Mouse (Mus musculus): ENCODE measurements around the gene 9930022D16Rik.

9930022D16Rik gene

DNA sequence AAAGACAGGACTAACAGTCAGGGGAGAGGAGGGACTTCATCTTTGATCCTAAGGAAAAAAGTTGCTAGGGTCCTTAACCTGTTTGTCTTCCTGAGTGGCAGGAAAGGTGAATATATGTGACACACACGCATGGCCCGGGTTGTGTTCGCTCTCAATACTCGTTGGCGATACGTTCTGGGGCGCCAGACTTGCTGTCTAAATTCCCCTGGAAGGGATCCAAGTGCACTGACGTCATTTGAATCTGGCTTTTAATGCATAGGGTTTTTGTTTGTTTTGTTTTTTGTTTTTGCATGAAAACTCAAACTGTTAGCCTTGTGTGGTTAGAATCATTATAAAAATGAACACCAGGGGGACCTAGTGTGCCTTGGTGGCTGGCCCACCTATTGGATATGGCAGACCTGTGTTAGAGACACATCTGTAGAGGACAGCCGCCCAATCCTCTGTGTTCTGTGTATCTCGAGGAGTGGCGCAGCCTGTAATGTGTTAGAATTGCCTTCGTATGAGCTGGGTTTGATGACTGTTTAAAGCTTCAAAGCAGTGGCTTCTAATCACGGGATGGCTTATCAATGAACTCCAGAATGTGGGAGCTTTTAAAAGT lies 31.8 kb downstream of the 9930022D16Rik start:
- DNase-seq (ENCODE audit: low spot score in 2 of 2), result peak in 1 of 2 experiments; percentile 88

DNA sequence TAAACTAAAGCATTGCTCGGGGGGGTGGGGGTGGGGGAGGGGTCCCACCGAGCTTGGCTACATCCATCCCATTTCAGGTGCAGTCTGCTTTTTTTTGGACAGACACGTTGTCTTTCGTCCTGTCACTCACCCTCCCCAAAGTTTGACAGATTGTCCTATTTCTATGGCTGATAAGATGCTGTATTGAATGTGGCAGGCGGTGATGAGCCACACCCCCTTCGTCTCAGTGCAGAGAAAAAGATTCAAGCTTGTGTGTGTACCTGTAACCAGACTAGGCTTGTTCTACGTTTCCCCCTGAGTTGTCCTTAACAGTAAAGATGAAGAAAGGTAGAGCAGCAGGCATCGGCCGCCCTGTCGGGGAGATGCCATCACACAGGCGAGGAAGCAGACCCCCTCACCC lies 37.5 kb downstream of the 9930022D16Rik start:
- no peak for DNase-seq (ENCODE audit: low spot score in 2 of 2)

DNA sequence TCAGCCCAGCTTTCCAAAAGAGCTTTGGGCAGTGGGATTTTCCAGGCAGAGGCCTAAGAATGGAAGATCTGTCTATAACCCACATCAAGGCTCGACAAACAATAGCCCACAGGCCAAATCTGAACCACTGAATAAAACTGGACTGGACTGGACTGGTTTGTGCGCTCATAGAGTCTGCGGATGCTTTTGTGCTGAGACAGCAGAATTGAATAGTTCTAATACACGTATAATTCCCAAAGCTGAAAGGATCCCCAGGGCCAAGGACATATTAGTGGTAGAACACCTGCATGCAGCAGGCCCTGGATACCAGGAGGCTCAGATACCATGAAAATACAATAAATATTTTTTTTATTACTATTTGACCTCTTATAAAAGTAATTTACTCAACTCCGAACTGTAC lies 42.5 kb downstream of the 9930022D16Rik start:
- DNase-seq (ENCODE audit: low spot score in 2 of 2), result no peak

DNA sequence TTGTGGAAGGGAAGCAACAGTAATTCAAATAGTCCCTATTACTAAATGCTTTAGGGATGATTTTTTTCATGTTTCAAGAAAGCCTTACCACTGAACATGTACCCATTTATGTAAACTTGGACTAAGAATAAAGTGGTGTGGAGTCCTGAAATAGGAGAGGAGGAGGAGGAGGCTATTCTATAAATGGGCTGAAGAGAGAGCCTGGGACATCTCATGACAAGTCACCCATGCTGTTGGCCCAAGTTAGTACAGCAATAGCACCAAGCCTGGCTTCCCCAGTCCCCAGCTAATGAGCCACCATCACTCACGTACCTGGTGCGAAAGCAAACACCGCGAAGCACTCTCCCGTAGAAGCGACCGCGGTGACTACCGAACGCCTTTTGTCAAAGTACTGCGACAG lies 44.4 kb downstream of the 9930022D16Rik start:
- DNase-seq (ENCODE audit: low spot score in 2 of 2), result no peak

DNA sequence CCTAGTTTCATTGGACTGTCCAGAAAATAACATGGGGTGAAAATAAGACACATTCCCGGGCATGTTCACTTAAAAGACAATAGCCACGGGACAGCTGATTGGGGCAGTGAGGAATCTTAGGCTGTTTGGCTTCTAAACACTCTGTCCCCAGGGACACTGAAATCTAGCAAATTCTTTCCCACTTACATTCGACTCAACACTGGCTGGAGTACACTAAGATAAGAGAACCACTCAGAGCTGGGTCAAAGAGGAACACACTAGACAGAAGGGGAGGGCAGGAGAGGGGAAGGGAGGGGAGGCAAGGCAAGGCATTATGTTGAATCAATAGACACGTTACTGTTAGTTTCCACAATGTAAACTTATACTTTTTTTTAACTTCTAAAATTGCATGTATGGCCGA lies 46.9 kb downstream of the 9930022D16Rik start:
- DNase-seq (ENCODE audit: low spot score in 2 of 2), result no peak

DNA sequence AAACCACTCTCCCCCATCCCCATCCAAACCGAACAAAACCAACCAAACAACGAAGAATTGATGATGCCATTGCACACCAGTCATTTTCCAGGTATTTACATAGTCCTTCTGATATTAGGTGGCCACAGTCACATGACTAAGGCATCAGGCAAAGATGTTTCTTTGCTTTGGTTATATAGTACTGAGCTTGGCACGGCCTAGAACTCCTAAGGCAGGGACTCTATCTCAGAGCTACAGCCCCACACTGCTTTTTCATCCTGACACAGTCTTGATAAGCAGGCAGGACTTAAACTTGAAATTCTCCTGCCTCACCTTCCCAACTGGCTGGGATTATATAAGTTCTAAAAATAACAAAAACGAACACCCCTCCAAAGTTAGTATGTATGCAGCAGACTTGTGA lies 51.4 kb downstream of the 9930022D16Rik start:
- no peak for DNase-seq (ENCODE audit: low spot score in 2 of 2)

DNA sequence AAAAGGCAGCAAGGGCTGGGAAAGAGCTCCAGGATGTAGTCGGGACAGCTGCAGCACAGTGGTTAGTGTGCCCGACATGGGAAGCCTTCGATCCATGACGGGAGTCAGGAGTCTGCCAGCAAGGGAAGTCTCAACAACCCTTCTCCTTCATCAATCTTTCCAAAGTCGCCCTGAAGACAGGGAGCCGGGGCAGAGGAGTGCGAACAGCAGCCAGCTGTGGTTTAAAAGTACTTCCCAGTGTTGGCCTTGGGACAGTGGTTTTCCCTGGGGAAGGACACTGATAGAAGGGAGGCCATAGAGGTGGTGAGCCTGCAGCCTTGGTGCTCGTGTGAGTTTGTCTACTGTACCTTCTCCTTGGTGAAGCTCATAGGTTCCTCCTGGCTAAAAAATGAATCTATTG lies 53.3 kb downstream of the 9930022D16Rik start:
- no peak for DNase-seq (ENCODE audit: low spot score in 2 of 2)

DNA sequence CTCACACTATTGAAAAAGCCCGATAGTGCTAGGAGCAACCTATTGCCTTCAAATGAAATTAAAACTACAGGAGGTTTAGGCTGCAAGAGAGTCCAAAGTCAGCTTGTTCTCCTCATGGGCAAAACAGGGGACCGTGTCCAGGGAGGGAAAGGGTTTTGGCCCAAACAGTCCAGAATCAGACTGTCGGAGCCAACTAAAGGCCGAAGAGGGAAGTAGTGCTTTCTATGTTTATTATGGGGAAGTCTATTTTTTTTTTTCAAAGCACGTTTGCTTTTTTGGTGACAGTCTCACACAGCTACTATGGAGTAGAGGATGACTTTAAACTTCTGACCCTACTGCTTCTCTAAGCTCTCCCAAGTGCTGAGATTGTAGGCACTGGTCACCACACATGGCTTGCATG lies 54.4 kb downstream of the 9930022D16Rik start:
- DNase-seq (ENCODE audit: low spot score in 2 of 2), result no peak

All from thymus, postnatal 10 days (tissue).